9 mouse cellular contexts compared by ENCODE assay signal in genomic region chr16:33885021-33885471, GRCm38 (mm10). TPM values are rescaled to one million over a fixed set of nuclear protein-coding genes. Genes with fewer than 3 reads are reported as not detected.
A peak's percentile ranks its signal among the peaks of the same experiment; 100 is the strongest.
DNase-seq lines count a peak whose midpoint lies in the region; ATAC-seq and TF ChIP-seq lines count a peak whose summit lies in the region.
"Had no signal": no experiment of that assay in that cellular context is flagged by ENCODE, and none has a peak within 500 bp of the region (broad histone marks: within the 10 kb centered on the region; RNA-seq: fewer than 3 reads in every experiment).

No protein-coding gene starts in this region.

- no peak overlapping the region for H3K4me2 ChIP-seq in kidney, embryonic 15.5 days
- no peak overlapping the region for H3K4me2 ChIP-seq in hindbrain, embryonic 14.5 days (replicated peaks)

- H3K4me1 ChIP-seq in kidney, embryonic 15.5 days, result peaks cover 75% of the 10 kb centered on the region
- peaks cover 2% of the 10 kb centered on the region; the same call in 1 of the 2 replicates for H3K4me1 ChIP-seq in thymus, adult 2 months (replicated peaks; ENCODE audit: control insufficient read depth, insufficient read depth, low read length)
- peaks cover 18% of the 10 kb centered on the region; the same call in 1 of the 2 replicates for H3K4me1 ChIP-seq in hindbrain, embryonic 14.5 days (replicated peaks; ENCODE audit: control insufficient read depth, insufficient read depth, low read length)

- H3K27me3 ChIP-seq in kidney, embryonic 15.5 days, result no peaks in the 10 kb centered on the region
- no peaks in the 10 kb centered on the region for H3K27me3 ChIP-seq in thymus, adult 2 months (ENCODE audit: control insufficient read depth, insufficient read depth, low read length)
- no peaks in the 10 kb centered on the region; the same call in 1 of the 2 replicates for H3K27me3 ChIP-seq in hindbrain, embryonic 14.5 days (ENCODE audit: control insufficient read depth, insufficient read depth, low read length)

- 61% methylated on average over 11 of the region's 11 CpGs for WGBS in kidney, embryonic 15.5 days
- WGBS in thymus, adult 2 months, result 64% methylated on average over 11 of the region's 11 CpGs
- 88% methylated on average over 11 of the region's 11 CpGs for WGBS in hindbrain, embryonic 14.5 days

- no peak overlapping the region for H3K9ac ChIP-seq in kidney, embryonic 15.5 days
- H3K9ac ChIP-seq in hindbrain, embryonic 14.5 days, result no peak overlapping the region

- no peak for TF ChIP-seq POLR2A in thymus, adult 2 months (IDR thresholded peaks at IDR 0.05; ENCODE audit: control insufficient read depth, extremely low read depth, insufficient read depth, low read length, poor library complexity)

- peak; percentile 51 to 57 for DNase-seq in kidney, postnatal 36 days
- DNase-seq in ZHBTc4 (ENCODE audit: low read depth, low spot score), result peak; percentile 62
- DNase-seq in heart, postnatal 4 days, result peak; percentile 33
- peak; percentile 7 for DNase-seq in thymus, adult 2 months
- no peak for DNase-seq in hindbrain, embryonic 14.5 days (ENCODE audit: low spot score)
- no peak for DNase-seq in layer of hippocampus, adult 11-12 months (ENCODE audit: low spot score)
- DNase-seq in gastrocnemius, postnatal 25 days, result no peak

- ATAC-seq in kidney, embryonic 15.5 days (replicated peaks; ENCODE audit: low FRiP score), result no peak
- no peak for ATAC-seq in hindbrain, embryonic 14.5 days (ENCODE audit: low FRiP score)
- ATAC-seq: midbrain, embryonic 16.5 days had no signal

- H3K27ac ChIP-seq in kidney, embryonic 15.5 days, result no peak overlapping the region
- no peak overlapping the region for H3K27ac ChIP-seq in thymus, adult 2 months (ENCODE audit: control insufficient read depth, insufficient read depth, low read length)
- no peak overlapping the region for H3K27ac ChIP-seq in hindbrain, embryonic 14.5 days

- TF ChIP-seq CTCF in thymus, adult 2 months (IDR thresholded peaks at IDR 0.05; ENCODE audit: borderline replicate concordance, control insufficient read depth, extremely low read depth, insufficient read depth, low read length, poor library complexity), result no peak

- peaks cover 3% of the 10 kb centered on the region; the same call in 1 of the 2 replicates for H3K36me3 ChIP-seq in kidney, embryonic 15.5 days
- no peaks in the 10 kb centered on the region for H3K36me3 ChIP-seq in thymus, adult 2 months (ENCODE audit: control insufficient read depth, insufficient read depth, low read length)
- no peaks in the 10 kb centered on the region for H3K36me3 ChIP-seq in hindbrain, embryonic 14.5 days (replicated peaks; ENCODE audit: control insufficient read depth, insufficient read depth)

- no peak overlapping the region for H3K4me3 ChIP-seq in kidney, embryonic 15.5 days (replicated peaks)
- no peak overlapping the region for H3K4me3 ChIP-seq in thymus, adult 2 months (ENCODE audit: control insufficient read depth, insufficient read depth, low read length)
- no peak overlapping the region for H3K4me3 ChIP-seq in hindbrain, embryonic 14.5 days (replicated peaks; ENCODE audit: low read length)

- no peaks in the 10 kb centered on the region for H3K9me3 ChIP-seq in kidney, embryonic 15.5 days (replicated peaks)
- H3K9me3 ChIP-seq in hindbrain, embryonic 14.5 days (ENCODE audit: control insufficient read depth, low read length), result no peaks in the 10 kb centered on the region

RNA-seq across cellular contexts. Expression of gene Itgb5, which starts 55.6 kb away (rescaled TPM):
- polyA plus RNA-seq in kidney, embryonic 15.5 days (2015; fragmentation: Nextera tagmentation; extraction: Ambion mirVana), result 44.4 and 46.9 TPM in 2 replicates
- 10 to 100 TPM; 70.1 to 76.9 TPM for total RNA-seq in heart, postnatal 4 days (2021)
- polyA plus RNA-seq in thymus, adult 2 months (2012; rRNA removed), result 20.1 and 28.3 TPM in 2 replicates
- 27.1 and 27.2 TPM in 2 replicates for polyA plus RNA-seq in hindbrain, embryonic 14.5 days (2014; fragmentation: Nextera tagmentation; extraction: Ambion mirVana)
- 10 to 100 TPM; 44.4 to 45.9 TPM for total RNA-seq in gastrocnemius, postnatal 25 days (2021)

Comparison
In these comparisons a context has a peak if more than half of its experiments do, and no peak if none do; other contexts are left out.
1. DNase-seq: peak in kidney, postnatal 36 days (2 of 2), ZHBTc4 (single experiment), heart, postnatal 4 days (single experiment) and thymus, adult 2 months (single experiment); none in hindbrain, embryonic 14.5 days (single experiment), layer of hippocampus, adult 11-12 months (single experiment) and gastrocnemius, postnatal 25 days (single experiment).